Mouse (Mus musculus): ENCODE data around the gene 1700013G24Rik. TPM values are rescaled to one million over a fixed set of nuclear protein-coding genes. Genes with fewer than 3 reads are reported as not detected.

1700013G24Rik gene
- polyA plus RNA-seq, 1 experiment from 2014 or later: not detected

GRCm38 (mm10) chr4:137502801-137503200 lies 49.7 kb downstream of the 1700013G24Rik start:
- H3K4me3 ChIP-seq (replicated peaks): no peak overlapping the region
- peaks cover 23% of the 10 kb centered on the region for H3K36me3 ChIP-seq
- WGBS: 78% methylated on average over 7 of the region's 7 CpGs
- H3K9me3 ChIP-seq: no peaks in the 10 kb centered on the region
- ATAC-seq (ENCODE audit: insufficient read depth, low FRiP score, low read depth): no peak
- H3K9ac ChIP-seq: no peak overlapping the region
- no peak overlapping the region for H3K27ac ChIP-seq
- no peak overlapping the region for H3K4me2 ChIP-seq
- H3K4me1 ChIP-seq: peaks cover 31% of the 10 kb centered on the region
- no peaks in the 10 kb centered on the region for H3K27me3 ChIP-seq (replicated peaks)

GRCm38 (mm10) chr4:137503509-137503971 lies 50.5 kb downstream of the 1700013G24Rik start:
- Histone ChIP-seq H3K4me2 (no peak overlapping the region), H3K27me3 (replicated peaks) (no peaks in the 10 kb centered on the region), H3K9me3 (no peaks in the 10 kb centered on the region), H3K9ac (no peak overlapping the region), H3K4me1 (peaks cover 24% of the 10 kb centered on the region), H3K36me3 (peaks cover 26% of the 10 kb centered on the region), H3K4me3 (replicated peaks) (no peak overlapping the region), H3K27ac (no peak overlapping the region)
- ATAC-seq (ENCODE audit: insufficient read depth, low FRiP score, low read depth): peak; percentile 27; the same call in 1 of the 2 replicates
- 70% methylated on average over 6 of the region's 6 CpGs for whole genome bisulfite sequencing

Other genes with a start within 250 kb of the 1700013G24Rik start
- 13.6 and 20.4 TPM in 2 replicates for gene Wnt4, start 175.8 kb upstream of the 1700013G24Rik start, polyA plus RNA-seq (2015; fragmentation: Nextera tagmentation; extraction: Ambion mirVana)
- 670 and 699 TPM in 2 replicates for gene Cdc42, start 95.6 kb upstream of the 1700013G24Rik start, polyA plus RNA-seq (2015; fragmentation: Nextera tagmentation; extraction: Ambion mirVana)
- 0.26 and 0.36 TPM in 2 replicates for gene Cela3a, start 43.5 kb upstream of the 1700013G24Rik start, polyA plus RNA-seq (2015; fragmentation: Nextera tagmentation; extraction: Ambion mirVana)
- 232 and 273 TPM in 2 replicates for gene Cela3b, start 22.7 kb upstream of the 1700013G24Rik start, polyA plus RNA-seq (2015; fragmentation: Nextera tagmentation; extraction: Ambion mirVana)
- 28.5 and 28.9 TPM in 2 replicates for gene Hspg2, start 15.5 kb downstream of the 1700013G24Rik start, polyA plus RNA-seq (2015; fragmentation: Nextera tagmentation; extraction: Ambion mirVana)
- gene Ldlrad2, start 121.3 kb downstream of the 1700013G24Rik start, polyA plus RNA-seq (2015; fragmentation: Nextera tagmentation; extraction: Ambion mirVana): not detected in 2 replicates
- 63.8 and 68.8 TPM in 2 replicates for gene Usp48, start 140.5 kb downstream of the 1700013G24Rik start, polyA plus RNA-seq (2015; fragmentation: Nextera tagmentation; extraction: Ambion mirVana)
- 59.1 and 73.0 TPM in 2 replicates for gene Rap1gap, start 211.4 kb downstream of the 1700013G24Rik start, polyA plus RNA-seq (2015; fragmentation: Nextera tagmentation; extraction: Ambion mirVana)

Data from stomach, embryonic 15.5 days (tissue).